Mouse (Mus musculus) stomach, postnatal 0 days (tissue): ENCODE data around the gene Tnk1.

Source experiments
- CTCF ChIP-seq: IDR thresholded peaks from 2 replicates; pipeline ENCODE4 v1.5.1; 2016; ENCODE audit warnings: antibody characterized with exemption, low read depth, mild to moderate bottlenecking, moderate library complexity
- EP300 ChIP-seq: optimal IDR thresholded peaks from 2 replicates; pipeline ENCODE3; 2016; ENCODE audit warnings: antibody characterized with exemption

- TF ChIP-seq EP300 (no peak), CTCF (no peak)
These were observed 10.5 kb downstream of the Tnk1 start for GRCm38 (mm10) chr11:69848021-69848420.
